Mouse (Mus musculus) thymus, adult 2 months (tissue): ENCODE measurements around the gene Tmed9.

Source experiments
- CTCF ChIP-seq: fragments of 200-500 bp; IDR thresholded peaks from 2 replicates; pipeline ENCODE4 v1.5.1; 2012; ENCODE audit warnings: mild to moderate bottlenecking, control low read depth, low read length, moderate library complexity, borderline replicate concordance; ENCODE audit not compliant: control insufficient read depth, poor library complexity, insufficient read depth; ENCODE audit errors: extremely low read depth
- POLR2A ChIP-seq: fragments of 200-500 bp; IDR thresholded peaks from 2 replicates; pipeline ENCODE4 v1.6.1; 2012; ENCODE audit warnings: mild to moderate bottlenecking, low read length, control low read depth, moderate library complexity; ENCODE audit not compliant: control insufficient read depth, poor library complexity, insufficient read depth; ENCODE audit errors: extremely low read depth

GRCm38 (mm10) chr13:55619328-55619727, 45.8 kb downstream of the Tmed9 start:
- TF ChIP-seq CTCF (no peak), POLR2A (no peak)
